Mouse (Mus musculus): ENCODE measurements around the gene Emg1. TPM values are rescaled to one million over a fixed set of nuclear protein-coding genes. Genes with fewer than 3 reads are reported as not detected.

The Emg1 gene
- polyA plus RNA-seq, 1 experiment from 2014 or later, result 93.9 TPM

- no peak for TF ChIP-seq EP300 (optimal IDR thresholded peaks at IDR 0.05)
- peak; percentile 31 for TF ChIP-seq CTCF (IDR thresholded peaks at IDR 0.05; ENCODE audit: low read depth)
- 23% methylated on average over 15 of the region's 15 CpGs for WGBS
These were observed 26.6 kb upstream of the Emg1 start, which contains the start of gene Ptpn6 for GRCm38 (mm10) chr6:124738511-124739023. Gene Ptpn6, minus strand, starts transcription at chr6:124738714.

GRCm38 (mm10) chr6:124737040-124737439 is 25.1 kb upstream of the Emg1 start:
- TF ChIP-seq CTCF (IDR thresholded peaks at IDR 0.05; ENCODE audit: low read depth) (no peak), EP300 (optimal IDR thresholded peaks at IDR 0.05) (no peak)
- no peaks in the 10 kb centered on the region for H3K9me3 ChIP-seq (ENCODE audit: control insufficient read depth, low read length)

More at GRCm38 (mm10) chr6:124738511-124739023, 26.6 kb upstream of the Emg1 start, which contains the start of gene Ptpn6:
- Histone ChIP-seq H3K4me1 (replicated peaks; ENCODE audit: control insufficient read depth, insufficient read depth) (peaks cover 3% of the 10 kb centered on the region; the same call in 1 of the 2 replicates), H3K4me3 (ENCODE audit: low read depth, low read length) (no peak within 1 kb of the TSS; the same call in 1 of the 2 replicates), H3K27me3 (ENCODE audit: control insufficient read depth, insufficient read depth, low read length) (no peaks in the 10 kb centered on the region), H3K9ac (ENCODE audit: low read length) (peak within 1 kb of the TSS; percentile 41), H3K4me2 (replicated peaks; ENCODE audit: low read depth) (peak within 1 kb of the TSS; percentile 38), H3K9me3 (ENCODE audit: control insufficient read depth, low read length) (no peaks in the 10 kb centered on the region), H3K36me3 (ENCODE audit: control insufficient read depth, insufficient read depth, low read length) (peaks cover 9% of the 10 kb centered on the region), H3K27ac (replicated peaks) (peak within 1 kb of the TSS; percentile 86)
- DNase-seq (ENCODE audit: low spot score) (peak; percentile 94), ATAC-seq (ENCODE audit: low FRiP score, low TSS enrichment) (peak; percentile 88)

GRCm38 (mm10) chr6:124734417-124734816 is 22.4 kb upstream of the Emg1 start:
- DNase-seq (ENCODE audit: low spot score) (no peak), ATAC-seq (ENCODE audit: low FRiP score, low TSS enrichment) (no peak)
- no peaks in the 10 kb centered on the region for H3K27me3 ChIP-seq (ENCODE audit: control insufficient read depth, insufficient read depth, low read length)
- H3K9me3 ChIP-seq (ENCODE audit: control insufficient read depth, low read length), result no peaks in the 10 kb centered on the region
- H3K27ac ChIP-seq (replicated peaks), result no peak overlapping the region
- H3K4me2 ChIP-seq (replicated peaks; ENCODE audit: low read depth), result no peak overlapping the region
- TF ChIP-seq EP300 (optimal IDR thresholded peaks at IDR 0.05) (no peak), CTCF (IDR thresholded peaks at IDR 0.05; ENCODE audit: low read depth) (no peak)
- no peak overlapping the region for H3K9ac ChIP-seq (ENCODE audit: low read length)
- H3K4me3 ChIP-seq (ENCODE audit: low read depth, low read length), result no peak overlapping the region
- H3K4me1 ChIP-seq (replicated peaks; ENCODE audit: control insufficient read depth, insufficient read depth), result no peaks in the 10 kb centered on the region; the same call in 1 of the 2 replicates
- no peaks in the 10 kb centered on the region for H3K36me3 ChIP-seq (ENCODE audit: control insufficient read depth, insufficient read depth, low read length)
- WGBS, result 88% methylated on average over 3 of the region's 3 CpGs

More at GRCm38 (mm10) chr6:124737040-124737439, 25.1 kb upstream of the Emg1 start:
- Histone ChIP-seq H3K4me1 (replicated peaks; ENCODE audit: control insufficient read depth, insufficient read depth) (peaks cover 3% of the 10 kb centered on the region), H3K4me3 (ENCODE audit: low read depth, low read length) (no peak overlapping the region), H3K27me3 (ENCODE audit: control insufficient read depth, insufficient read depth, low read length) (no peaks in the 10 kb centered on the region), H3K9ac (ENCODE audit: low read length) (no peak overlapping the region), H3K27ac (replicated peaks) (no peak overlapping the region), H3K4me2 (replicated peaks; ENCODE audit: low read depth) (no peak overlapping the region), H3K36me3 (ENCODE audit: control insufficient read depth, insufficient read depth, low read length) (no peaks in the 10 kb centered on the region)
- WGBS, result 88% methylated on average over 11 of the region's 11 CpGs
- ATAC-seq (ENCODE audit: low FRiP score, low TSS enrichment), result no peak
- no peak for DNase-seq (ENCODE audit: low spot score)

- DNase-seq (ENCODE audit: low spot score), result peak; percentile 46
- WGBS, result 56% methylated on average over 19 of the region's 19 CpGs
These were observed 20.7 kb upstream of the Emg1 start for GRCm38 (mm10) chr6:124732476-124733370.

GRCm38 (mm10) chr6:124731038-124731437 is 19.1 kb upstream of the Emg1 start:
- TF ChIP-seq EP300 (optimal IDR thresholded peaks at IDR 0.05) (no peak), CTCF (IDR thresholded peaks at IDR 0.05; ENCODE audit: low read depth) (no peak)
- 85% methylated on average over 7 of the region's 7 CpGs for WGBS

More at GRCm38 (mm10) chr6:124732476-124733370, 20.7 kb upstream of the Emg1 start:
- no peaks in the 10 kb centered on the region for H3K27me3 ChIP-seq (ENCODE audit: control insufficient read depth, insufficient read depth, low read length)
- no peak for TF ChIP-seq CTCF (IDR thresholded peaks at IDR 0.05; ENCODE audit: low read depth)
- no peak for TF ChIP-seq EP300 (optimal IDR thresholded peaks at IDR 0.05)
- H3K4me3 ChIP-seq (ENCODE audit: low read depth, low read length), result no peak overlapping the region
- H3K4me2 ChIP-seq (replicated peaks; ENCODE audit: low read depth), result no peak overlapping the region
- H3K9ac ChIP-seq (ENCODE audit: low read length), result 0 out of 2 replicates have a peak overlapping the region, but pooled peaks have one; percentile 4
- ATAC-seq (ENCODE audit: low FRiP score, low TSS enrichment), result peak; percentile 28; the same call in 1 of the 2 replicates
- no peaks in the 10 kb centered on the region; the same call in 1 of the 2 replicates for H3K4me1 ChIP-seq (replicated peaks; ENCODE audit: control insufficient read depth, insufficient read depth)
- no peak overlapping the region for H3K27ac ChIP-seq (replicated peaks)
- H3K36me3 ChIP-seq (ENCODE audit: control insufficient read depth, insufficient read depth, low read length), result no peaks in the 10 kb centered on the region
- no peaks in the 10 kb centered on the region for H3K9me3 ChIP-seq (ENCODE audit: control insufficient read depth, low read length)

More at GRCm38 (mm10) chr6:124731038-124731437, 19.1 kb upstream of the Emg1 start:
- H3K36me3 ChIP-seq (ENCODE audit: control insufficient read depth, insufficient read depth, low read length), result no peaks in the 10 kb centered on the region
- no peaks in the 10 kb centered on the region for H3K9me3 ChIP-seq (ENCODE audit: control insufficient read depth, low read length)
- no peak overlapping the region for H3K4me2 ChIP-seq (replicated peaks; ENCODE audit: low read depth)
- H3K27me3 ChIP-seq (ENCODE audit: control insufficient read depth, insufficient read depth, low read length), result no peaks in the 10 kb centered on the region
- DNase-seq (ENCODE audit: low spot score), result no peak
- no peak overlapping the region for H3K27ac ChIP-seq (replicated peaks)
- no peak overlapping the region for H3K4me3 ChIP-seq (ENCODE audit: low read depth, low read length)
- no peaks in the 10 kb centered on the region; the same call in 1 of the 2 replicates for H3K4me1 ChIP-seq (replicated peaks; ENCODE audit: control insufficient read depth, insufficient read depth)
- no peak overlapping the region for H3K9ac ChIP-seq (ENCODE audit: low read length)
- no peak for ATAC-seq (ENCODE audit: low FRiP score, low TSS enrichment)
